Mouse (Mus musculus): ENCODE results near the gene Cep83.

- TF ChIP-seq POLR2A (IDR thresholded peaks at IDR 0.05; ENCODE audit: borderline replicate concordance, insufficient read depth, low read length) (no peak), CTCF (IDR thresholded peaks at IDR 0.05; ENCODE audit: borderline replicate concordance, insufficient read depth, low read depth, low read length) (no peak)
Measured at GRCm38 (mm10) chr10:94808275-94808674, 119.8 kb downstream of the Cep83 start.
